Mouse (Mus musculus) lung, adult 2 months (tissue): ENCODE data around the gene Timeless. TPM values are rescaled to one million over a fixed set of nuclear protein-coding genes. Genes with fewer than 3 reads are reported as not detected.
"Not testable (repeated sequence)": the region's sequence is repeated elsewhere in the genome, so short reads cannot be mapped to it uniquely, and the experiment has no call there.

Experiments used
- DNase-seq: peaks from one replicate; pipeline ENCODE4 v3.0.0; 2022
- H3K4me1 ChIP-seq: fragments of 200-500 bp; 2 replicates; pipeline ENCODE4 v1.6.1; 2011; ENCODE audit warnings: low read length; ENCODE audit not compliant: control insufficient read depth, insufficient read depth
- H3K4me3 ChIP-seq: fragments of 200-500 bp; replicated peaks from 2 replicates; pipeline ENCODE3; 2011; ENCODE audit warnings: low read depth, mild to moderate bottlenecking, control low read depth, low read length; ENCODE audit errors: extremely low read depth
- CTCF ChIP-seq: fragments of 200-500 bp; IDR thresholded peaks from 2 replicates; pipeline ENCODE4 v1.5.1; 2011; ENCODE audit warnings: mild to moderate bottlenecking, low read length, control low read depth; ENCODE audit not compliant: insufficient read depth
- POLR2A ChIP-seq: fragments of 200-500 bp; IDR thresholded peaks from 2 replicates; pipeline ENCODE4 v1.6.1; 2011; ENCODE audit warnings: low read depth, mild to moderate bottlenecking, control low read depth, low read length, borderline replicate concordance; ENCODE audit errors: extremely low read depth
- WGBS: fragments of 180-500 bp; shearing (Covaris S2); methylation state at CpG from one replicate; pipeline ENCODE4 v1.1.7; 2018; 5-methylcytosine and 5-hydroxymethylcytosine counted together
- polyA plus RNA-seq: library from polyadenylated mRNA; depleted of rRNA; stranded (reverse); fragments of >200 nt; gene quantifications from 2 replicates; pipeline ENCODE4 v1.2.3, GENCODE M21; 2012

Gene Timeless
- polyA plus RNA-seq, 1 experiment: 7.8 TPM

DNA sequence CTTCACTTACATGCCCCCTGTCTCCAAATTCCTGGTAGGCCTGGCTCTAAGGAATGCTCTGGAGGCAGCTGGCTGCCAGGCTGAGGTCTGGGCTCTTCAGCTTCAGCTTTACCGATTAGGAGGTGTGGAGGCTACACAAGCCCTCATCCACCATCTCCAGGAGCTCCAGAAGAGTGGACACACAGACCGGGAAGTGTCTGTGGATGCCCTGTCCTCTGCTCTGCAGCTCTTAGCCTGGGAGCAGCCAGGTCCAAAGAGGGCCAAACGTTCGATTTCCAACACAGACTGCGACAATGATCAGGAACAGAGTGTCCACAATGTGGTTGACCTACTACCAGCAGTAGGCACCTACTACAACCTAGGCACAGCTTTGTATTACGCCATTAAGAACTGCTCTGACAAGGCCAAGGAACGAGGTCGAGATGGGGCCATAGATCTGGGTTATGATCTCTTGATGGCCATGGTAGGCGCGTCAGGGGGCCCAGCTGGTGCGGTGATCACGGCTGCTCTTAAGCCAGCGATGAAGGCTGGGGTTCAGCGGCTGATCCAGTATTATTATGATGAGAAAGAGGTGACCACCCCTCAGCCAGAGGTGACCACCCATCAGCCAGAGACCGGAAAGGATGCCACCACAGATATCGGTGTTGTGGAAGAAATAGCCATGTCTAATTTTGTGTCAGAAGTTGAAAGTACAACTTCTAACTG lies 37.5 kb downstream of the Timeless start:
- Histone ChIP-seq H3K4me1 (no peaks in the 10 kb centered on the region; the same call in 1 of the 2 replicates), H3K4me3 (no peak overlapping the region)
- WGBS: 86% methylated on average over 16 of the region's 16 CpGs
- DNase-seq: no peak
- TF ChIP-seq CTCF: no peak
- no peak for TF ChIP-seq POLR2A

DNA sequence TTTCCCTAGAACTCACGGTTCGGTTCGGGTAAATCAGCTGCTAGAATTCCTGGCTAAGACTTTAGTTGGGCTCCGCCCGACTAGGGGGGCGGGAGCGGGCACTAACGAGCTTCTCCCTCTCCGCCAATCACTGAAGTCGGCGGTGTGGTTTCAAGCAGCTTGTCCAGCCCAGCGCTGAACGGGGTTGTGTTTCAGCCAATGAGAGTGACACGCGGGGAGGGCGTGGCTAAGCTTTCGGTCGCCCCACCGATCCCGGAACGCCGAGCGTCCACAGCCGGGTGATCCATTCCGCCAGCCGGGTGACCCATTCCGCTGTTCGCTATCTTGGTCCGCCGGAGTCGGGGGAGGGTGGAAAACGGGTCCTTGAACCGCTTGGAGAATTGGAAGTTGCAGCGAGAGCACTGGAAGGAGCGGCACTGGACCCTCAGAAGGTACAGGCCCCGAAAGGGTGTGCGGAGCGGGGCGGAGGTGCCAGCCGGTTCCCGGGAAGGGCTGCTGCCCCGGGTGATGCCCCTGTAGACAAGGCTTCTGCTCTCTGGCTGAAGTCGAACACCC lies 38.5 kb downstream of the Timeless start, which contains the start of gene Stat2:
Gene Stat2 (plus strand): TSS at position 273 of the 555 bp plus-strand sequence.
- DNase-seq: peak; percentile 96
- H3K4me3 ChIP-seq: peak within 1 kb of the TSS; percentile 96
- TF ChIP-seq POLR2A (peak; percentile 90), CTCF (no peak)
- under 1% methylated on average over 43 of the region's 43 CpGs for WGBS
- no peaks in the 10 kb centered on the region; the same call in 1 of the 2 replicates for H3K4me1 ChIP-seq

DNA sequence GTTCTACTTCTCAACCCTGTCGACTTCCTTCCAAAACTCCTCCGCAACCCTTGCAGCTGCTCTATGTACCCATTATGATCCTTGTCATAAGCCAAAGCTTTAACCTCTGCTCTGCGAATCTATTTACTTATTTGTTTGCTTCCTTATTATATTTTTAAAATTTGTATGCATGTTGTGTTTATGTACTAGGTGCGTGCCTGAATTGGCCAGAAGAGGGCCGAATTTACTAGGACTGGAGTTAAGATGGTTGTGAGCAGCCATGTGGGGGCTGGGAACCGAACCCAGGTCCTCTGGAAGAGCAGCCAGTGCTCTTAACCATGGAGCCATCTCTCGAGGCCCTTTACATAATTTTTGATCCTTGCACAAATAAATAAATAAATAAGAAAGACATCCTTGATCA lies 39.0 kb downstream of the Timeless start:
- H3K4me3 ChIP-seq: peak overlapping the region; percentile 96
- 27% methylated on average over 7 of the region's 7 CpGs for WGBS
- no peak for DNase-seq
- no peaks in the 10 kb centered on the region; the same call in 1 of the 2 replicates for H3K4me1 ChIP-seq
- TF ChIP-seq POLR2A: no peak
- no peak for TF ChIP-seq CTCF

DNA sequence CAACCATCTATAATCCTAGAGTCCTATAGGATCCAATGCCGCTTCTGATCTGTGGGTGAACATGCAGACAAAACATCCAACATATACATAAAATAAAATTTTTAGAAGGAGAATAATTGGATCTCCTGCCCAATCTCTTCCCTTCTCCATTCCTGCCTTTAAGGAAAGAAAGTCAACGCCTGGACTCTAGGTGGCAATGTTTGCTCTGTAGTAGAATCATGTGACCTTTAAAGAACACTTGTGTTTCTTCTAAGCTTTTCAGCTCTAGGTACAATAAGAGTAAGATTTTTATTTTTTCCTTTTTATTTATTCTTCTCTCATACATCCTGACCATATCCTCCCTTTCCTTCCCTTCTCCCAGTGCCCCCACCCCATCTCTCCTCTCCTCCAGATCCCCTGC lies 40.0 kb downstream of the Timeless start:
- TF ChIP-seq POLR2A (no peak), CTCF (no peak)
- no peak overlapping the region for H3K4me3 ChIP-seq
- no peaks in the 10 kb centered on the region; the same call in 1 of the 2 replicates for H3K4me1 ChIP-seq
- no peak for DNase-seq
- 52% methylated on average over 2 of the region's 2 CpGs for WGBS

DNA sequence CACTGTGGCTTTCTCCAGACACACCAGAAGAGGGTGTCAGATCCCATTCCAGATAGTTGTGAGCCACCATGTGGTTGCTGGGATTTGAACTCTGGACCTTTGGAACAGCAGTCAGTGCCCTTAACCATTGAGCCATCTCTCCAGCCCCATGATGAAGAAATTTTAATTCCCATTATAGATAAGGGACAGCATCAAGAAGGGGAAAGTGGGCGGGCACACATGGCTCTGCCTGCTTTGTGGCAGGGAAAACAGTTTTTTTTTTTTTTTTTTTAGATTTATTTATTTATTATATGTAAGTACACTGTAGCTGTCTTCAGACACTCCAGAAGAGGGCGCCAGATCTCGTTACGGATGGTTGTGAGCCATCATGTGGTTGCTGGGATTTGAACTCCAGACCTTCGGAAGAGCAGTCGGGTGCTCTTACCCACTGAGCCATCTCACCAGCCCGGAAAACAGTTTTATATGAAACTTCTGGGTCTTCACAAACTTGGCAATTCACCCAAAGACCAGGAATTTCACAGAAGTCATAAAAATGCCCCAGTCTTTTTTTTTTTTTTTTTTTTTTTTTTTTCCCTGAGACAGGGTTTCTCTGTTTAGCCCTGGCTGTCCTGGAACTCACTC lies 41.1 kb downstream of the Timeless start:
- not testable (repeated sequence) for DNase-seq, H3K4me3 ChIP-seq, H3K4me1 ChIP-seq
- WGBS: 80% methylated on average over 7 of the region's 7 CpGs

DNA sequence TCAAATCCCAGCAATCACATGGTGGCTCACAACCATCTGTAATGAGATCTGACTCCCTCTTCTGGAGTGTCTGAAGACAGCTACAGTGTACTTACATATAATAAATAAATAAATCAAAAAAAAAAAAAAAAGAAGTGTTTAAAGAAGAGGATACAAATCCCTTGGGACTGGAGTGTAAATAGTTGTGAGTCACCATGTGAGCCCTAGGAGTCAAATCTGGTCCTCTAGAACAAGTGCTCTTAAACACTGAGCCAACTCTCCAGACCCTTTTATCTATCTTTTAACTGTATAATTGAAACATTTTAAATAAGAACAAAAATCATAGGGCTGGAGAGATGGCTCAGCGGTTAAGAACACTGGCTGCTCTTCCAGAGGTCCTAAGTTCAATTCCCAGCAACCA lies 43.5 kb downstream of the Timeless start:
- H3K4me1 ChIP-seq, H3K4me3 ChIP-seq, DNase-seq: not testable (repeated sequence)
- WGBS: 66% methylated on average over 1 of the region's 1 CpGs

DNA sequence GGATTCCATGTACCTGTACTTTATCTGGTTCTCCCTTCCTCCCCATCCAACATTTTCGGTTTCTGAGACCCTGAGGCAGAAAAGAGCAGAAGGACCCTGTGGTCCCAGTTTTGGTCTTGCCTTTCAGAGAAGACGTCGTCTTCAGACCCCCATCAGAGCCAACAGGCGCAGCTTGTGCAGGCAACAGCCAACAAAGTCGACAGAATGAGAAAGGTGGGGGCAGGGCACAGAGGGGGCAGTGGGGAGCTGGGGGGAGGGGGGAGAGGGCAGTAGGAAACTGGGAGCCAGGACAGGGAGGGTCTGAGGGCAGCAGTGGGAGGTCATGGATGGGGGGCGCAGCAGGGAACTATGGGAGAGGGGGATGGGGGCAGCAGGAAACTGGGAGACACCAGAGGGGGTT lies 46.3 kb downstream of the Timeless start:
- 72% methylated on average over 6 of the region's 6 CpGs for WGBS
- H3K4me1 ChIP-seq: no peaks in the 10 kb centered on the region
- H3K4me3 ChIP-seq: no peak overlapping the region
- no peak for DNase-seq
- TF ChIP-seq CTCF (no peak), POLR2A (no peak)

DNA sequence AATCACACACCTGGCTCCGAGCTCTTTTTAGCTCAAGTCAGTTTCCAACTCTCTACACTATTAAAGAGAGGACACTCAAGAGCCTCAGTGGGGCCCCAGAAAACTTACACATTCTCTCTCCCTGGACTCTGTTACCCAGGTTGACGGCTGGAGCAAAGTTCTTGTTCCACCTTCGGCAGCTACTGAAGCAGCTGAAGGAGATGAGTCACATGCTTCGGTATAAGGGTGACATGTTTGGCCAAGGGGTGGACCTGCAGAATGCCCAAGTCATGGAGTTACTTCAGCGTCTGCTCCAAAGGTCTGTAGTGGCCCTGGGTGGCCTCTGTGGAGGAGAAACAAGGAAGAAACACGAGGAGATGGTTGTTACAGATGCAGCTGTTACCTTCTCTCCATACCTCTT lies 49.1 kb downstream of the Timeless start:
- DNase-seq: no peak
- Histone ChIP-seq H3K4me3 (no peak overlapping the region), H3K4me1 (no peaks in the 10 kb centered on the region)
- WGBS: 82% methylated on average over 6 of the region's 6 CpGs
- TF ChIP-seq CTCF (no peak), POLR2A (no peak)

DNA sequence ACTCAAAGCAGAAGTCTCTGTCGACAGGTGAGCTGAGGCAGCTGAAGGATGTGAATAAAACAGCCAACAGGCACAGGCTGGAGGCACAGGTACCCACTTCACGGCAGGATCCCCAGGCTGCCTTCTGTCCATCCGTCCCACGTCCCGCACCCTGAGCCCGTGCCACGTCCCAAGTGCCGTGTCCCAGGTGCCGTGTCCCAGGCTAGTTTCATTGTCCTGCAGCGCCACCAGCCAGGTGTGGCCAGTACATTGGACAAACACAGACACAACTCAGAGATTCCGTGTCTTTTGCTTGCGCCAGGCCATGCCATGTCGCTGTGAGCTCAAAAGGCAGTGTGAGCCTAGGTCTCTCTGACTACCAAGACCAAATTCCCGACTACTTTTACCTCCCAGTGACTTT lies 49.8 kb downstream of the Timeless start:
- DNase-seq: no peak
- 90% methylated on average over 14 of the region's 14 CpGs for WGBS
- no peak for TF ChIP-seq CTCF
- TF ChIP-seq POLR2A: no peak
- no peak overlapping the region for H3K4me3 ChIP-seq
- no peaks in the 10 kb centered on the region for H3K4me1 ChIP-seq

DNA sequence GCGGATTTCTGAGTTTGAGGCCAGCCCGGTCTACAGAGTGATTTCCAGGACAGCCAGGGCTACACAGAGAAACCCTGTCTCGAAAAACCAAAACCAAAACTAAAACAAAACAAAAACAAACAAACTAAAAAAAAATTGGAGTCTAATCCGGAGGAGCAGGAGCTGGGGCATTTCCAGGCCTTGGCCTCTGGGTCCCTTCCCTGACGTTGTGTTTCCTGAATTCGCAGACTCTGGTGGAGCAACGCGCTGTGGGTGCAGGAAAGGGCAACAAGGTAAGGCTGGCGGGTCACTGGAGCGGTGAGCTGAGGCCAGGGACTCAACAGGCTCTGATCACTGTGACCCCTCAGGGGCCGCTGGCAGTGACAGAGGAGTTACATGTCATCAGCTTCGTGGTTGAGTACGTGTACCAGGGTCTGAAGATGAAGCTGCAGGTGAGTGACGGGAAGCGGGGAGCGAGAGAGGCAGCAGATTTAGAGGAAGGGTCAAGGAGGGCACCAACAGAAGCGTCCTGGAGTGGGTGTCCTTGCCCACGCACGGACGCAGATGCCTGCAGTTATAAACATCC lies 51.1 kb downstream of the Timeless start:
- TF ChIP-seq POLR2A: no peak
- TF ChIP-seq CTCF: no peak
- H3K4me3 ChIP-seq: no peak overlapping the region
- WGBS: 73% methylated on average over 20 of the region's 20 CpGs
- H3K4me1 ChIP-seq: no peaks in the 10 kb centered on the region
- no peak for DNase-seq
